ENCODE assay signal across 21 mouse cellular contexts in the genomic region with DNA sequence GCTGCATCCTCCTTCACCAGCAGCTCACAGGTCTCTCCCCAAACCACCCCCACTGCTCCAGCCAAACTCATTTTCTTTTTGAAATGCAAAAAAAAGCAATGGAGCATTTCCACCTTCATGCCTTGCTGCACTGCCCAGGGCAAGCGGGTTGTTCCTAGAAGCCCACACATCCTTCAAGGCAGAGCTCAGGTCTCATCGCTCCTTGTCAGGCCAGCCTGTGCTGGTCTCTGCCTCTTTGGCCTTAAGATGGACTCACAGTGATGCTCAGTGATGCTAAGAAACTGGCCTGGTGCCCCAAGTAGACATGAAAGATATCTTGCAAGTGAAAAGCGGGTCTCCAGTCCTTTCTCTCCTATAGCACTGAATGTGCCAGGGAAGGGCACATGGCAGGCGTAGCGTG.
"Had no signal": no experiment of that assay in that cellular context is flagged by ENCODE, and none has a peak within 500 bp of the region (broad histone marks: within the 10 kb centered on the region; RNA-seq: fewer than 3 reads in every experiment).

No protein-coding gene starts in this region.

- H3K27ac ChIP-seq: lung, embryonic 15.5 days; macrophage; midbrain, embryonic 12.5 days; neural tube, embryonic 13.5 days; neural tube, embryonic 15.5 days had no signal

- H3K27me3 ChIP-seq: lung, embryonic 15.5 days; megakaryocyte, embryonic 14.5 days; midbrain, embryonic 12.5 days; neural tube, embryonic 13.5 days; neural tube, embryonic 15.5 days had no signal

- H3K36me3 ChIP-seq: lung, embryonic 15.5 days; midbrain, embryonic 12.5 days; neural tube, embryonic 13.5 days; neural tube, embryonic 15.5 days had no signal

- H3K4me3 ChIP-seq: lung, embryonic 15.5 days; megakaryocyte, embryonic 14.5 days; midbrain, embryonic 12.5 days; myocyte; neural tube, embryonic 13.5 days; neural tube, embryonic 15.5 days had no signal

- ATAC-seq: lung, postnatal 0 days; midbrain, embryonic 16.5 days had no signal

- H3K4me2 ChIP-seq: lung, embryonic 15.5 days; midbrain, embryonic 12.5 days; neural tube, embryonic 13.5 days; neural tube, embryonic 15.5 days had no signal

- H3K9me3 ChIP-seq: lung, embryonic 15.5 days; megakaryocyte, embryonic 14.5 days; midbrain, embryonic 12.5 days; neural tube, embryonic 15.5 days had no signal

- DNase-seq: lung, adult 2 months; lung, postnatal 14 days; lung, postnatal 36 days; midbrain, embryonic 14.5 days; retina, postnatal 1 day; right cerebral cortex, adult 18-20 months; right cerebral cortex, postnatal 25 days; right cerebral cortex, postnatal 4 days; spleen, adult 18-20 months; thymus, adult 18-20 months; thymus, postnatal 14 days; thymus, postnatal 36 days had no signal

- H3K9ac ChIP-seq: lung, embryonic 15.5 days; midbrain, embryonic 12.5 days; neural tube, embryonic 13.5 days; neural tube, embryonic 15.5 days had no signal

- H3K4me1 ChIP-seq: midbrain, embryonic 12.5 days had no signal
